Mouse (Mus musculus): ENCODE measurements around the gene Trpm2. TPM values are rescaled to one million over a fixed set of nuclear protein-coding genes. Genes with fewer than 3 reads are reported as not detected.

Gene Trpm2
- total and polyA plus RNA-seq, 2 experiments from 2014 or later: 5.6 to 12.5 TPM

GRCm38 (mm10) chr10:77995639-77996038 lies 25.3 kb upstream of the Trpm2 start:
- H3K36me3 ChIP-seq (ENCODE audit: insufficient read depth, low read length): peaks cover 82% of the 10 kb centered on the region
- WGBS: 94% methylated on average over 3 of the region's 3 CpGs

GRCm38 (mm10) chr10:77985775-77986174 lies 15.4 kb upstream of the Trpm2 start:
- Histone ChIP-seq H3K9ac (replicated peaks; ENCODE audit: low read length, poor library complexity, severe bottlenecking) (no peak overlapping the region), H3K4me2 (ENCODE audit: low read depth, low read length, poor library complexity, severe bottlenecking) (no peak overlapping the region), H3K4me3 (ENCODE audit: low read depth, low read length) (no peak overlapping the region), H3K36me3 (ENCODE audit: insufficient read depth, low read length) (peaks cover 48% of the 10 kb centered on the region), H3K27ac (ENCODE audit: low read depth, low read length) (no peak overlapping the region), H3K9me3 (ENCODE audit: low read length) (no peaks in the 10 kb centered on the region), H3K4me1 (ENCODE audit: insufficient read depth, low read length) (no peaks in the 10 kb centered on the region), H3K27me3 (ENCODE audit: insufficient read depth, low read length) (no peaks in the 10 kb centered on the region)
- no peak for ATAC-seq (ENCODE audit: low FRiP score)
- 81% methylated on average over 5 of the region's 5 CpGs for WGBS
- no peak for TF ChIP-seq CTCF (IDR thresholded peaks at IDR 0.05)
- no peak for DNase-seq (ENCODE audit: low spot score)

More at GRCm38 (mm10) chr10:77995639-77996038, 25.3 kb upstream of the Trpm2 start:
- no peak for ATAC-seq (ENCODE audit: low FRiP score)
- Histone ChIP-seq H3K4me2 (ENCODE audit: low read depth, low read length, poor library complexity, severe bottlenecking) (no peak overlapping the region), H3K4me1 (ENCODE audit: insufficient read depth, low read length) (no peaks in the 10 kb centered on the region), H3K27me3 (ENCODE audit: insufficient read depth, low read length) (no peaks in the 10 kb centered on the region), H3K9me3 (ENCODE audit: low read length) (no peaks in the 10 kb centered on the region), H3K4me3 (ENCODE audit: low read depth, low read length) (no peak overlapping the region), H3K27ac (ENCODE audit: low read depth, low read length) (no peak overlapping the region), H3K9ac (replicated peaks; ENCODE audit: low read length, poor library complexity, severe bottlenecking) (no peak overlapping the region)
- no peak for DNase-seq (ENCODE audit: low spot score)
- no peak for TF ChIP-seq CTCF (IDR thresholded peaks at IDR 0.05)

GRCm38 (mm10) chr10:77984660-77985059 lies 14.3 kb upstream of the Trpm2 start:
- peak; percentile 93 for TF ChIP-seq CTCF (IDR thresholded peaks at IDR 0.05)
- no peak overlapping the region for H3K4me2 ChIP-seq (ENCODE audit: low read depth, low read length, poor library complexity, severe bottlenecking)
- DNase-seq (ENCODE audit: low spot score): peak; percentile 85
- H3K4me3 ChIP-seq (ENCODE audit: low read depth, low read length): no peak overlapping the region
- H3K9me3 ChIP-seq (ENCODE audit: low read length): no peaks in the 10 kb centered on the region
- H3K9ac ChIP-seq (replicated peaks; ENCODE audit: low read length, poor library complexity, severe bottlenecking): no peak overlapping the region
- no peaks in the 10 kb centered on the region for H3K4me1 ChIP-seq (ENCODE audit: insufficient read depth, low read length)
- peaks cover 47% of the 10 kb centered on the region for H3K36me3 ChIP-seq (ENCODE audit: insufficient read depth, low read length)
- no peak overlapping the region for H3K27ac ChIP-seq (ENCODE audit: low read depth, low read length)
- no peaks in the 10 kb centered on the region for H3K27me3 ChIP-seq (ENCODE audit: insufficient read depth, low read length)
- ATAC-seq (ENCODE audit: low FRiP score): peak; percentile 64
- 2% methylated on average over 4 of the region's 4 CpGs for WGBS

- no peaks in the 10 kb centered on the region for H3K9me3 ChIP-seq (ENCODE audit: low read length)
- H3K4me2 ChIP-seq (ENCODE audit: low read depth, low read length, poor library complexity, severe bottlenecking): peak within 1 kb of the TSS; percentile 74
- H3K4me3 ChIP-seq (ENCODE audit: low read depth, low read length): peak within 1 kb of the TSS; percentile 78
- H3K27ac ChIP-seq (ENCODE audit: low read depth, low read length): peak within 1 kb of the TSS; percentile 77
- WGBS: under 1% methylated on average over 57 of the region's 57 CpGs
- peak within 1 kb of the TSS; percentile 81 for H3K9ac ChIP-seq (replicated peaks; ENCODE audit: low read length, poor library complexity, severe bottlenecking)
- H3K27me3 ChIP-seq (ENCODE audit: insufficient read depth, low read length): no peaks in the 10 kb centered on the region
- H3K4me1 ChIP-seq (ENCODE audit: insufficient read depth, low read length): peaks cover 4% of the 10 kb centered on the region; the same call in 1 of the 2 replicates
- DNase-seq (ENCODE audit: low spot score): peak; percentile 98
- peaks cover 21% of the 10 kb centered on the region for H3K36me3 ChIP-seq (ENCODE audit: insufficient read depth, low read length)
- no peak for TF ChIP-seq CTCF (IDR thresholded peaks at IDR 0.05)
- ATAC-seq (ENCODE audit: low FRiP score): peak; percentile 94
Observed at GRCm38 (mm10) chr10:77978351-77979350, 8.3 kb upstream of the Trpm2 start, which contains the start of gene 1810043G02Rik. Gene 1810043G02Rik, plus strand, starts transcription at chr10:77978524.

- no peak for ATAC-seq (ENCODE audit: low FRiP score)
- peaks cover 13% of the 10 kb centered on the region for H3K36me3 ChIP-seq (ENCODE audit: insufficient read depth, low read length)
- no peaks in the 10 kb centered on the region for H3K27me3 ChIP-seq (ENCODE audit: insufficient read depth, low read length)
- no peak for DNase-seq (ENCODE audit: low spot score)
- H3K4me3 ChIP-seq (ENCODE audit: low read depth, low read length): no peak overlapping the region
- 73% methylated on average over 8 of the region's 8 CpGs for WGBS
- H3K9ac ChIP-seq (replicated peaks; ENCODE audit: low read length, poor library complexity, severe bottlenecking): no peak overlapping the region
- TF ChIP-seq CTCF (IDR thresholded peaks at IDR 0.05): no peak
- no peaks in the 10 kb centered on the region for H3K9me3 ChIP-seq (ENCODE audit: low read length)
- H3K4me2 ChIP-seq (ENCODE audit: low read depth, low read length, poor library complexity, severe bottlenecking): no peak overlapping the region
- H3K4me1 ChIP-seq (ENCODE audit: insufficient read depth, low read length): peaks cover 4% of the 10 kb centered on the region; the same call in 1 of the 2 replicates
- no peak overlapping the region for H3K27ac ChIP-seq (ENCODE audit: low read depth, low read length)
Observed at GRCm38 (mm10) chr10:77976458-77977150, 6.2 kb upstream of the Trpm2 start.

Measured in midbrain, postnatal 0 days (tissue).